In the genomic region with DNA sequence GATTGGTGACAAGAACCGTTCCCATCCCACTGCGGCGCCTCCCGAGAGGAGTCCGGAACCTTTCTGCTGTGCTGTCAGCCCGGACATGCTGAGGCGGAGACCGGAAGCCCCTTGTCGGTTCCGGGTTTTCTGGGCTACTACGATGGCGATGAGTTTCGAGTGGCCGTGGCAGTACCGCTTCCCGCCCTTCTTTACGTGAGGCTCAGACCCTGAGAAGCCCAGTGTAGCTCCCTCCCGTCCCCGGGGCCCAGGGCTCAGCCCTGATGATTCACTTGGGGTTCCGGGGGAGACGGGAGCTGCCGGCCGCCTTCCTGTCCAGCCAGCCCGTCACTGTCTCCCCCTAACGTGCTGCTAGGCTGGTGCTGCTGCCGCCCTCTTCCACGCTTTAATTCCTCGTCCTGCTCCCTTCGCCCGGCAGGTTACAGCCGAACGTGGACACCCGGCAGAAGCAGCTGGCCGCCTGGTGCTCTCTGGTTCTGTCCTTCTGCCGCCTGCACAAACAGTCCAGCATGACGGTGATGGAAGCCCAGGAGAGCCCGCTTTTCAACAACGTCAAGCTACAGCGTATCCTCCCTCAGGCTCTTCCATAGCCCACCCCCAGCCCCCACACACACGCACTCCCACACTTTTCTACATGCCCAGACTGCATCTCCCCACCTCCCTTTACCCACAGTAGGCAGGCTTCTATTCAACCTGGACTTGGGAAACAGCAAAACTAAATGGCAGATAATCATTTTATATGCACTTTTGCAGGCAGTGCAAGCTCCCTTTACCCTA, we compare ENCODE assay signal across 8 mouse cellular contexts. TPM values are rescaled to one million over a fixed set of nuclear protein-coding genes. Genes with fewer than 3 reads are reported as not detected.
DNase-seq lines count a peak whose midpoint lies in the region; ATAC-seq and TF ChIP-seq lines count a peak whose summit lies in the region.

A gene (plus strand): TSS at position 95 of the 777 bp plus-strand sequence.

- peak within 1 kb of the TSS; percentile 91 for H3K4me2 ChIP-seq in forebrain, embryonic 16.5 days (ENCODE audit: low read length)
- peak within 1 kb of the TSS; percentile 96 for H3K4me2 ChIP-seq in neural tube, embryonic 15.5 days

- in situ Hi-C loops in ES-E14 (cut with MboI; ENCODE audit: low sequenced_read_pairs in 2 of 2, unreplicated experiment in 2 of 2): no loop called here

- H3K4me3 ChIP-seq in ES-E14 (ENCODE audit: insufficient read depth in 1 of 2, low read depth in 1 of 2, low read length in 2 of 2, poor library complexity in 1 of 2, severe bottlenecking in 1 of 2): peak within 1 kb of the TSS; percentile 80 to 92
- H3K4me3 ChIP-seq in forebrain, embryonic 16.5 days (replicated peaks; ENCODE audit: low read length): peak within 1 kb of the TSS; percentile 85
- H3K4me3 ChIP-seq in lung, adult 2 months (replicated peaks; ENCODE audit: extremely low read depth, low read depth, low read length): peak within 1 kb of the TSS; percentile 97
- H3K4me3 ChIP-seq in neural tube, embryonic 15.5 days (replicated peaks): peak within 1 kb of the TSS; percentile 94

- H3K9me3 ChIP-seq in ES-E14 (ENCODE audit: control insufficient read depth, insufficient read depth, low read depth, low read length): no peaks in the 10 kb centered on the region
- H3K9me3 ChIP-seq in forebrain, embryonic 16.5 days (ENCODE audit: control insufficient read depth, low read length): no peaks in the 10 kb centered on the region
- H3K9me3 ChIP-seq in neural tube, embryonic 15.5 days (replicated peaks): no peaks in the 10 kb centered on the region

- TF ChIP-seq POLR2A in lung, adult 2 months (IDR thresholded peaks at IDR 0.05; ENCODE audit: borderline replicate concordance, extremely low read depth, low read depth, low read length): peak; percentile 96

- intact Hi-C loops in heart, postnatal 25 days (cut with DNase I): loop anchor here (2.0 to 5.0 kb wide), 2 partner anchors 47 to 166 kb away; a partner anchor contains a TSS

- ATAC-seq in forebrain, embryonic 16.5 days: peak; percentile 93
- peak; percentile 85 for ATAC-seq in neural tube, embryonic 15.5 days (ENCODE audit: low FRiP score)

- peak; percentile 62 for DNase-seq in ES-E14 (ENCODE audit: low read depth, low spot score)
- DNase-seq in cerebellum, adult 11-12 months: peak; percentile 75
- DNase-seq in heart, postnatal 25 days (ENCODE audit: low spot score): peak; percentile 72
- DNase-seq in layer of hippocampus, adult 18-20 months (ENCODE audit: low spot score in 2 of 2): peak; percentile 81 to 88
- DNase-seq in lung, adult 2 months: peak; percentile 87
- DNase-seq in testis, postnatal 10 days (ENCODE audit: low spot score): peak; percentile 87

- H3K27ac ChIP-seq in ES-E14 (ENCODE audit: insufficient read depth, low read depth, low read length, poor library complexity, severe bottlenecking): no peak within 1 kb of the TSS
- H3K27ac ChIP-seq in forebrain, embryonic 16.5 days (ENCODE audit: low read length): peak within 1 kb of the TSS; percentile 85
- peak within 1 kb of the TSS; percentile 93 for H3K27ac ChIP-seq in neural tube, embryonic 15.5 days (replicated peaks)

- no peaks in the 10 kb centered on the region for H3K4me1 ChIP-seq in ES-E14 (ENCODE audit: control insufficient read depth in 2 of 2, insufficient read depth in 2 of 2, low read length in 2 of 2, poor library complexity in 1 of 2)
- H3K4me1 ChIP-seq in forebrain, embryonic 16.5 days (replicated peaks; ENCODE audit: control insufficient read depth, insufficient read depth, low read length): peaks cover 14% of the 10 kb centered on the region
- peaks cover 5% of the 10 kb centered on the region for H3K4me1 ChIP-seq in lung, adult 2 months (ENCODE audit: control insufficient read depth, insufficient read depth, low read length)
- H3K4me1 ChIP-seq in neural tube, embryonic 15.5 days: peaks cover 19% of the 10 kb centered on the region

- no peaks in the 10 kb centered on the region for H3K27me3 ChIP-seq in forebrain, embryonic 16.5 days (replicated peaks; ENCODE audit: control insufficient read depth, insufficient read depth, low read length)
- peaks cover 5% of the 10 kb centered on the region; the same call in 1 of the 2 replicates for H3K27me3 ChIP-seq in neural tube, embryonic 15.5 days (replicated peaks)

- under 1% methylated on average over 36 of the region's 40 CpGs for WGBS in forebrain, embryonic 16.5 days
- under 1% methylated on average over 40 of the region's 40 CpGs for WGBS in lung, adult 2 months
- WGBS in neural tube, embryonic 15.5 days: 0% methylated on average over 38 of the region's 40 CpGs

- TF ChIP-seq CTCF in lung, adult 2 months (IDR thresholded peaks at IDR 0.05; ENCODE audit: insufficient read depth, low read length): no peak

- peaks cover 2% of the 10 kb centered on the region; the same call in 1 of the 2 replicates for H3K36me3 ChIP-seq in ES-E14 (ENCODE audit: control insufficient read depth, insufficient read depth, low read length, poor library complexity, severe bottlenecking)
- no peaks in the 10 kb centered on the region for H3K36me3 ChIP-seq in forebrain, embryonic 16.5 days (ENCODE audit: control insufficient read depth, insufficient read depth)
- H3K36me3 ChIP-seq in neural tube, embryonic 15.5 days: peaks cover 16% of the 10 kb centered on the region

- H3K9ac ChIP-seq in ES-E14 (ENCODE audit: insufficient read depth, low read depth, low read length, poor library complexity, severe bottlenecking): peak within 1 kb of the TSS; percentile 88
- H3K9ac ChIP-seq in forebrain, embryonic 16.5 days (replicated peaks; ENCODE audit: low read depth, low read length): peak within 1 kb of the TSS; percentile 92
- peak within 1 kb of the TSS; percentile 98 for H3K9ac ChIP-seq in neural tube, embryonic 15.5 days (replicated peaks)

TF ChIP-seq in ES-E14, 5 proteins besides CTCF, POLR2A, EP300 and RAD21:
- TF ChIP-seq MAFK (IDR thresholded peaks at IDR 0.05; ENCODE audit: insufficient read depth, low read depth, low read length): no peak
- no peak for TF ChIP-seq ZC3H11A (IDR thresholded peaks at IDR 0.05; ENCODE audit: borderline replicate concordance, low read depth, low read length)
- peak; percentile 85 for TF ChIP-seq HCFC1 (IDR thresholded peaks at IDR 0.05; ENCODE audit: borderline replicate concordance, insufficient read depth, low read length)
- TF ChIP-seq CHD2 (IDR thresholded peaks at IDR 0.05; ENCODE audit: low read depth, low read length): no peak
- TF ChIP-seq ZNF384 (IDR thresholded peaks at IDR 0.05; ENCODE audit: low read depth, low read length): no peak

RNA-seq across cellular contexts. Expression of the gene that starts here (rescaled TPM):
- 105 and 135 TPM in 2 replicates for total RNA-seq in ES-E14 (2012; rRNA removed)
- polyA plus RNA-seq in forebrain, embryonic 16.5 days (2015; fragmentation: Nextera tagmentation; extraction: Ambion mirVana): 91.1 and 93.3 TPM in 2 replicates
- total RNA-seq in heart, postnatal 25 days (2021): 10 to 100 TPM; 78.2 to 85.0 TPM
- total RNA-seq in layer of hippocampus, adult 18-20 months (2021): 10 to 100 TPM; 61.8 to 65.6 TPM
- polyA plus RNA-seq in lung, adult 2 months (2012; rRNA removed): 82.9 and 97.4 TPM in 2 replicates
- 123 and 128 TPM in 2 replicates for polyA plus RNA-seq in neural tube, embryonic 15.5 days (2015; fragmentation: Nextera tagmentation; extraction: Ambion mirVana)
